Mouse (Mus musculus) megakaryocyte, embryonic 14.5 days (primary cell): ENCODE measurements around the gene Ly9.

Experiments
- FLI1 ChIP-seq: IDR thresholded peaks from 2 replicates; pipeline ENCODE4 v1.6.1; 2012; ENCODE audit warnings: low read length, inconsistent platforms, mixed read lengths
- GATA1 ChIP-seq: IDR thresholded peaks from 3 replicates; pipeline ENCODE4 v1.6.1; 2012; ENCODE audit warnings: mixed read lengths, low read length, inconsistent platforms, borderline replicate concordance

DNA sequence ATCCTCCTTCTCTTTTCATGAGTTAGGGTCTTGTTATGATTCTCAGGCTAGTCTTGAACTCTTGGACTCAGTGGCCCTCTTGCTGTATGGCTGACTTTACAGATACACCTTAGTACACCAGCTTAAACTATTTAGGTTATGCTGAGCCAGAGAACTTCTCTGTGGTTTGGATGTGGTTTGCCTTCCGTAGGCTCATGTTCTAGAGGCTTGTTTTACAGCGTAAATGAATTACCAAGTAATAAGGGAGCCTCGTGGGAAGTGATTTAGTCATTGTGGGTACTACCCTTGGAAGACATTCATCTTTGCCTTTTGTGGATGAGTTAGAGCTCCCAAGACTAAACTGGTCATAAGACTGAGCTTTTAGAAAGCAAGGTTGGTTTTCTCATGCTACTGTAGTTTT is 20.6 kb upstream of the Ly9 start:
- TF ChIP-seq GATA1 (no peak), FLI1 (no peak)
